Mouse (Mus musculus) stomach, postnatal 0 days (tissue): ENCODE results near the gene Gcc2. TPM values are rescaled to one million over a fixed set of nuclear protein-coding genes. Genes with fewer than 3 reads are reported as not detected.

Experiments used
- ATAC-seq: fragments of 200-750 bp; cut with Nextera tagmentation; 2 replicates; pipeline ENCODE4 v1.8.0; 2017; ENCODE audit not compliant: low FRiP score, low TSS enrichment
- DNase-seq: peaks from one replicate; pipeline ENCODE4 v3.0.0-alpha.2; 2016; ENCODE audit warnings: low spot score
- H3K27ac ChIP-seq: fragments of 300-500 bp; sonication (generic); replicated peaks from 2 replicates; pipeline ENCODE4 v1.5.1; 2014; ENCODE audit warnings: mild to moderate bottlenecking, control low read depth
- H3K27me3 ChIP-seq: fragments of 300-500 bp; sonication (generic); 2 replicates; pipeline ENCODE4 v1.6.1; 2014; ENCODE audit warnings: low read length; ENCODE audit not compliant: control insufficient read depth, insufficient read depth
- H3K36me3 ChIP-seq: fragments of 300-500 bp; sonication (generic); 2 replicates; pipeline ENCODE4 v1.6.1; 2014; ENCODE audit warnings: low read length, mixed read lengths; ENCODE audit not compliant: control insufficient read depth, insufficient read depth
- H3K4me1 ChIP-seq: fragments of 300-500 bp; sonication (generic); replicated peaks from 2 replicates; pipeline ENCODE4 v1.6.1; 2014; ENCODE audit warnings: antibody characterized with exemption; ENCODE audit not compliant: control insufficient read depth, insufficient read depth
- H3K4me2 ChIP-seq: fragments of 300-500 bp; sonication (generic); replicated peaks from 2 replicates; pipeline ENCODE4 v1.6.1; 2014; ENCODE audit warnings: low read depth, mild to moderate bottlenecking, control low read depth, moderate library complexity
- H3K4me3 ChIP-seq: fragments of 300-500 bp; sonication (generic); 2 replicates; pipeline ENCODE4 v1.5.1; 2014; ENCODE audit warnings: low read depth, low read length, control low read depth
- H3K9ac ChIP-seq: fragments of 300-500 bp; sonication (generic); 2 replicates; pipeline ENCODE4 v1.6.1; 2014; ENCODE audit warnings: mild to moderate bottlenecking, low read length, control low read depth, mixed read lengths
- H3K9me3 ChIP-seq: fragments of 300-500 bp; sonication (generic); 2 replicates; pipeline ENCODE4 v1.6.1; 2016; ENCODE audit warnings: low read length; ENCODE audit not compliant: control insufficient read depth
- CTCF ChIP-seq: IDR thresholded peaks from 2 replicates; pipeline ENCODE4 v1.5.1; 2016; ENCODE audit warnings: antibody characterized with exemption, low read depth, mild to moderate bottlenecking, moderate library complexity
- EP300 ChIP-seq: optimal IDR thresholded peaks from 2 replicates; pipeline ENCODE3; 2016; ENCODE audit warnings: antibody characterized with exemption
- WGBS: fragments of 180-500 bp; shearing (Covaris S2); extraction: QIAGEN DNeasy Blood & Tissue Kit; methylation state at CpG from one replicate; pipeline ENCODE4 v1.1.7; 2014; 5-methylcytosine and 5-hydroxymethylcytosine counted together
- polyA plus RNA-seq: library from polyadenylated mRNA; unstranded; fragments of >200 nt; fragmentation: Nextera tagmentation; extraction: Ambion mirVana; gene quantifications from 2 replicates; pipeline ENCODE4 v1.2.1, GENCODE M21; 2015

Gene Gcc2
- polyA plus RNA-seq, result 49.7 and 65.7 TPM in 2 replicates

DNA sequence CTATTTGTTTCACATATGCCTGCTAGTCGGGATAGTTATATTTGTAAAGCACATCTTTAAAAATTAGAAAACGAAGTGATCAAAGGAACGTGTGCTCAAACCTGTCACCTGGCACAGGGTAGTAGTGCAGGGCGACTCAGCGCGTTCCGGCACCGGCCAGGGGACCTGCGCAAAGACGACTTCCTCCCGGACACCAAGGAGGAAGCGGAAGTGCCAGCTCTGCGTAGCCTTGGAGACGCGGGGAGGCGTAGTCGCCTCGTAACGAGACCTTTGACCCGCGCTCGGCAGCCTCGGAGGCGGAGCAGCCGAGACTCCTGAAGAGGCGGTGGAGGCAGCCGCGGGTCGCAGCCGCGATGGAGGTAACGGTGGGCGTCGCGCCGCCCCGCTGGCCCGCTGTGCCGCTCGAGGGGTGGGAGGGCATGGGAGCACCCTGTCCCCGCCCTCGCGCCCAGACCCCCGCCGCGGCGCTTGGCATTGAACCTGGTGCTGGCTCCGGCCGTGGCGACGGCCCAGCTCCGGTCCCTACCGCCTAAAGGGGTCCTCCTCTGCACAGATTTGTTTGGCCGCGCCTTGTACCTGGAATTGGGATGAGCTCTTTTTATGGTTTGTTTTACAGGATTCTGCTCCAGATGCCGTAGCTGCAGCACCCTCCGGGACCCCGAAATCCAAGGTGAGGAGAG, at the start of gene Gcc2:
Gcc2 (plus strand) TSS at position 285 of the 680 bp plus-strand sequence.
- Histone ChIP-seq H3K9ac (peak within 1 kb of the TSS; percentile 89), H3K4me3 (peak within 1 kb of the TSS; percentile 64), H3K36me3 (peaks cover 6% of the 10 kb centered on the region; the same call in 1 of the 2 replicates), H3K9me3 (no peaks in the 10 kb centered on the region), H3K4me2 (peak within 1 kb of the TSS; percentile 71), H3K27me3 (no peaks in the 10 kb centered on the region), H3K27ac (peak within 1 kb of the TSS; percentile 92), H3K4me1 (no peaks in the 10 kb centered on the region)
- TF ChIP-seq EP300 (no peak), CTCF (peak; percentile 12; the same call in 1 of the 2 replicates)
- under 1% methylated on average over 57 of the region's 58 CpGs for WGBS
- peak; percentile 97 for DNase-seq
- peak; percentile 99 for ATAC-seq

DNA sequence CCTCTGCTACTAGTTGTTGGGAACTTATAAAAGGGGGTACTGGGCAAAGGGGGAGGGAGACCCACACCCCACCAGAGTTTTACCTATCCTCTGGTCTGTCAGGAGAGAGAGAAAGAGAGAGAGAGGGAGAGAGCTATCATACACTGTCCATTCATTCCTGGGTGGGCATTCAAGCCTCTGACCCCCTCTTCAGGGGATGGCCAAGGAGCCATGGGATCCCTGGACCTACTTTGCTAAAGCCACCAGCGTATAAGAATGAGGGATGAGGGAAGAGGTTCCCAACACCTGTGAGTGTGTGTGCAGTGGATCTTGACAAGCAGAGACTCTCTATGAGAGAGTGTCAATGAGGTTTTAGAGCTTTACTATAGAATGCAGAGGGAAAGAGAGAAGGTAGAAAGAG, 49.3 kb upstream of the Gcc2 start:
- Histone ChIP-seq H3K4me2 (no peak overlapping the region), H3K36me3 (no peaks in the 10 kb centered on the region), H3K9ac (no peak overlapping the region), H3K4me3 (no peak overlapping the region), H3K4me1 (no peaks in the 10 kb centered on the region), H3K9me3 (no peaks in the 10 kb centered on the region), H3K27me3 (no peaks in the 10 kb centered on the region), H3K27ac (no peak overlapping the region)
- DNase-seq (no peak), ATAC-seq (peak; percentile 53; the same call in 1 of the 2 replicates)
- 42% methylated on average over 1 of the region's 1 CpGs for WGBS
- no peak for TF ChIP-seq CTCF
- TF ChIP-seq EP300, result no peak

DNA sequence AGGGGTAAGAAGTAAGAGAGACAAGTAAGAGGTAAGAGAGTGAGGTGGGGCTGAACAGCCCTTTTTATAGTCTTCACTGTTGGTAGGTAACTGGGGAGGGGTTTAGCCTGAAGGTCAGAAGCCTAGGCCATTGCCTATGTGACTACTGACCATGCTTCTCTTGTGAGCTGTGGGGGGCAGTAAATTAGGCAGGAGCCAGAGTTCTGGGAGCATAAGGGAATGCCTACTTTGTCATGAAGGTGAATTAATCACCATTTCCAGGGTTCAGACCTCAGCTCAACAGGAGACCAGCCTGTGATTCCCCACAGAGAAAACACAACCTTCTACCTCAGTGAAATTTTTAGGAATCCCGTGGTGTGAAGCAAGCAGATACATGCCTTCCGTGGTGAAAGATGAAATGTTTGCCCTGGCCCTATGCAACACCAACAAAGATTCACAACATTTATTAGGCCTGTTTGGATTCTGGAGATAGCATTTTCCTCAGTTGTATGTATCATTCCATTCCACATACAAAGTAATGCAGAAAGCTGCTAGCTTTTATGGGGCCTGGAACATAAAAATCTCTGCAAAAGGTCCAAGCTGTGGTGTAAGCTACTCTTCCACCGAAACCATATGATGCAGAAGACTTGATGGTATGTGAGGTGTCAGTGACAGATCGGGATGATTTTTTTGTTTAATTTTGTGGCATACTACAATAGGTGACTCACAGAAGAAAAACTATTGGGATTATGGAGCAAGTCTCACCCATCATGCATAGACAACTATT, 48.5 kb upstream of the Gcc2 start:
- H3K4me3 ChIP-seq, result no peak overlapping the region
- H3K9ac ChIP-seq, result no peak overlapping the region
- DNase-seq (no peak), ATAC-seq (no peak)
- 83% methylated on average over 4 of the region's 4 CpGs for WGBS
- TF ChIP-seq CTCF, result no peak
- TF ChIP-seq EP300, result no peak
- H3K36me3 ChIP-seq, result no peaks in the 10 kb centered on the region
- H3K27ac ChIP-seq, result no peak overlapping the region
- no peaks in the 10 kb centered on the region for H3K9me3 ChIP-seq
- no peak overlapping the region for H3K4me2 ChIP-seq
- no peaks in the 10 kb centered on the region for H3K4me1 ChIP-seq
- H3K27me3 ChIP-seq, result no peaks in the 10 kb centered on the region

DNA sequence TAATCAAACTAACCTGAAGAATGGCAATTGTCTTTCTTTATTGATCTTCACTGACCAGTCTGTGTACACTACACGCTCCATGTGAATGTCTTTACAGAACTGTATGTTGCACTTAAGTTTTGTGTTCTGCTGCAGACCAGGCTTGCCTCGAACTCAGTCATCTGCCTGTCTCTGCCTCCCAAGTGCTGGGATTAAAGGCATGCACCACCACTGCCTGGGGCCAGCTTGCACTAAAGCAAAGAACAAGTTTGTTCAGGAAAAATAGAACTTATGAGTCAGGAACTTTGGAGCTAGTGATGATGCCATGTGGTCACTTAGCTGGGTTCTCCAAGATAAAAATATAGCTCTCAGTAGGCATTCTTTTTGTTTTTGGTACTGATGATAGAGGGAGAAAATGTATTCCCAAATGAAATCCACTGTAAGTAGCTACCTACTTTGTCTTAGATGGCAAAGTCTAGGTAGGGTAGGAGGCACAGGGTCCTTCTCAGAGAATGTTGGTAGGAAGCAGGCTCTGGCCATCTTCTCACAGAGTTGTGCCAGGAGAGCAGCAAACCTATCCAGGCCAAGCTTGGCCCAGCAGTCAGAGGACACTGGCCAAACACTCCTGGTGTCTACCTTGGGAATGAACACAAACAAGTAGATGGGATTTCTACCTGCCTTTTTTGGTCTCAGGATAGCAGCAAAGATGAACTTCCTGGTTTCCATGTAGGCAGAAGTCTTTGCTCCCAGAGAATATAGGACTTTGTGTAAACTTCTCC, 45.4 kb upstream of the Gcc2 start:
- ATAC-seq, result no peak
- Histone ChIP-seq H3K4me2 (no peak overlapping the region), H3K9ac (no peak overlapping the region), H3K9me3 (no peaks in the 10 kb centered on the region), H3K36me3 (no peaks in the 10 kb centered on the region), H3K27ac (no peak overlapping the region), H3K4me3 (no peak overlapping the region), H3K4me1 (no peaks in the 10 kb centered on the region), H3K27me3 (no peaks in the 10 kb centered on the region)
- DNase-seq, result no peak
- 62% methylated on average over 2 of the region's 2 CpGs for WGBS
- TF ChIP-seq EP300 (no peak), CTCF (no peak)

DNA sequence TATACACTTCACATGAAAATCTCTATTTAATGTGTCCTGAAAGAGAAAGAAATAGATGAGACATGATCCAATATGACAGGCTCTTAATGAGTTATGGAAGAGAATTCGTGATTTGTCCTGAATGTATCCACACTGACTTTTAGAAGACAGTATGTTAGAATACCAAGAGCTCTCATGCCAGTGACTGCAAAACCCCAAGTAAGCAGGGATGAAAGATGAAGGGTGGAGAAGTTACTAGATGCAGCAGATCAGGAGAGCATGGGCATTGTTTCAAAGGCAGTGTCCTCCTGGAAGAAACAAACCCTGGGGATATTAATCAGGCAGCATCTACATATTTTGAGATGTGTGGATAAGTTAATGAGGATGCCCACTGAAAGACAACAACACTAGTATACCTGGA, 44.8 kb upstream of the Gcc2 start:
- Histone ChIP-seq H3K4me3 (no peak overlapping the region), H3K9me3 (no peaks in the 10 kb centered on the region), H3K4me1 (no peaks in the 10 kb centered on the region), H3K9ac (no peak overlapping the region), H3K36me3 (no peaks in the 10 kb centered on the region), H3K27me3 (no peaks in the 10 kb centered on the region), H3K4me2 (no peak overlapping the region), H3K27ac (no peak overlapping the region)
- TF ChIP-seq EP300 (no peak), CTCF (no peak)
- WGBS, result 53% methylated on average over 1 of the region's 1 CpGs
- DNase-seq (no peak), ATAC-seq (no peak)
